Mouse (Mus musculus) heart, postnatal 14 days (tissue): Measurements from ENCODE around the gene Gm5800. TPM values are rescaled to one million over a fixed set of nuclear protein-coding genes. Genes with fewer than 3 reads are reported as not detected.
"Not testable (repeated sequence)": the region's sequence is repeated elsewhere in the genome, so short reads cannot be mapped to it uniquely, and the experiment has no call there.

ENCODE experiments used
- DNase-seq, 2 experiments: peaks; one replicate each; pipeline ENCODE4 v3.0.0; 2021 to 2022
- intact Hi-C: fragments of 180-260 bp; cut with DNase I; formaldehyde crosslinking; loops from one replicate; pipeline ENCODE4 v1.15.1; 2025
- long read RNA-seq, 2 experiments: library from polyadenylated mRNA; stranded (forward); transcript quantifications; one replicate each; pipeline ENCODE4 v2.0.0; 2021
- total RNA-seq, 2 experiments: library from RNA; stranded (reverse); gene quantifications; 2 replicates each; pipeline ENCODE4 v1.2.3; 2021

Gene Gm5800
- not detected for total RNA-seq
- long read RNA-seq, experiment 1 = 0 reads
- long read RNA-seq, experiment 2 = 0 reads

DNA sequence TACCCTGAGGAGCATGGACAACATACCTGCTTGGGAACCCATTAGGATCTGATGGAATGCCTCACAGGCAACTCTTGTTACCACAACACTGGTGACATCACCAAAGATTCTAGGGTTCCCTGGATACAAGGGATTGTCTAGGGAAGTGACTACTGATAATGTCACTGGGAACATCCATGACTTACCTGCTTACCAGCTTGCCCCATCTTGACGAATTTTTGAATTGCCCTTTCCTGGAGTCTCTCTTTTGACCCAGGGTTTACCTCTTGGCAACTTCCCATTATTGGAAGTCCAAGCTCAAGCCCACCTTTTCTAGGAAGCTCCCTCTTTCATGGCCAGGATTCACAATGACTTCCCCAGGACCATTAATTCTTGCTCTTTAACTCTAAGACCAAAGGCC is at the start of gene Gm5800:
Gm5800 (minus strand) TSS at position 101 of the 400 bp plus-strand sequence.
- no peak for DNase-seq
- intact Hi-C loops = no loop called here

DNA sequence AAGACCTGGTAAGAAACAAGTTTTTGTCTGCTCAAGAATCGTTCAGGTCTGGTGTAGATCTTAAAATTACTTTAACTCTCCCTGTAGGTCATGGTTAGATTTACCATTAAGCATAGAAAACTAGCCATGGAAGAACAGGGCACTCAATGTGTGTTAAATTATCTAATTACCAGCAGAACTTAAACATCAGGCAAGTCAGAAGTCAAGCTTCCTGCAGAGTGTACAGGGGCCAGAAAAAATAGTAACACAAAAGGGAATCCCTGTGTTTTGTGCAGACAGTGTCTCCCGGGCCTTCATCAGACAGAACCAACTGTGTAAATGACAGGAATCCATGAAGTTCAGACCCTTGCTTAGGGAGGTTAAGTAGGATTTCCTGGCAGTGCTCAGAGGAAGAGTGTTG is 39.0 kb upstream of the Gm5800 start:
- intact Hi-C loops = no loop called here
- DNase-seq = no peak

DNA sequence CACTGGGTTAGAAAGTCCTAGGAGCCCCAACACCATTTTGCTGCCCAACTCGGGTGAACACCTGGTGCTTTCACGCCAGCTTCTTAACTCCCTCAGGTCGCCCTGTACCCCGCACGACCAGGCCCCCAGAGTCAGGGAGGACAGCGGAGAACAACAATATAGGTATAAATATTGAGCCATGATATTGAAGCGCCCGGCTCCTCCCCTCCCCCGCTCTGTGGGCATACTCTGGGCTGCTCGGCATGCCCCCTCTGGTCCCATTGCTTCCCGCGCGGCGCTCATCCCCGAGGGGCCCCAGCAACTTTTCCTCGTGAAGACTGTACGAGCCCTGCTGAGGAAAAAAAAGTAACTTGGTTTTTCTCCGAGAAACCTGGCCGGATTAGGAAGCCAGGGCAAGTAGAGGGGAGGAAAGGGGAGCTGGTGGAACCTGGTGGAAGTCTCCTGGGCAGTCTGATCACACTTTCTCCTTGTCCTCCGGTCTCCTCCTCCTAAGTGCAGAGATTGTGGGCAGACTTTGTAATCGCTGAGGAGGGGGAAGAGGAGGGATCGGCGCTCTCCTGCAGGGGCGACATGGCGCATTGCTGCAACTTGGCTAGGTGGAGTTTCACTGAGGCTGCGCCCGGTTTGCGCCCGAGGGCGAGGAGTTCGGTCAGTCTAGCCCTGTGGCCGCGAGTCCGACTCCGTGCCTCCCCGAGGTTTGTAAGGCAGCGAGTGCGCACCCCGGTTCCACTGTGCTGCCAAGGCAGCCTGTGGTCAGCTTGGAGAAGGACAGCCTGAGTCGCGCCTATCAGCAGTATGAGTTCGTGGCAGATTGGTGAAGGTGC is 23.6 kb upstream of the Gm5800 start:
- DNase-seq = no peak
- intact Hi-C loops = no loop called here

DNA sequence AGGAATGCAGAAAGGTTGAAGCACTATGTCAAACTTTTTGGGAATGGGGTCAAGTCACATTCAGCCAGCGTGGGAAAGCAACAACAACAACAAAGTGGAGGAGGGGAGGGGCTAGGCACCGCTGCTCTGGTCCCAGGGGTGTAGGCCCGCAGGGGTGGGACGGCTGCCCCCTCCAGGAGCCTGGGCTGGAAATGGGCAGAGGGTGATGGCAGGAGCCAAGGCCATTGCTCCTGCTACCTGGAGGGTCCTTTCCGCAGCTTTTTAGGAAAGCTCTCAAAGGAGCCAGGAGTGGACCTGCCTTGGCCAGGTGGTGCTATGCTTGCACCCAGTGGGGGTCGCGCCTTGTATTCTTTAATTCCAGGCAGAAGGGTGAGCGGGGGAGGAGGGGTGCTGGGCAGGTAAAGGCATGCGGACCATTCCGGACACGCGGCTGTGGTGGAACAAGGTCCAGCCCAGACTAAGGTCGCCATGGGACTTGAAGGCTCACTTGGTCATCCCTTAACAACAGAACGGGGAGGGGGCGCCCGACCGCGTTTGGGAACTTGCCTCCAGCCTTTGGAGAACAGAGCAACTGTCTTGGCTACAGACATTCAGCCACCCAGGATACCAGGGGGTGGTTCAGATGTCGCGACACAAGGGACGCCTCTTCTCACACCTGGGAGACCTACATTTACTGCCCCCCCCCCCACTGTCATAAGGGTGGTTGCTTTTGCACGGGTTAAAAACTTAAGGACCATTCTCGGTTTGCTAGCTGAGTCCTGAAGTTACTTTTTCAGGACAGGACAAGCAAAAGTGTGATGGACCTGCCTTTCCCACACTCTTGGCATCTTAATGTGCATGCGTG is 22.4 kb upstream of the Gm5800 start:
- intact Hi-C loops = no loop called here
- DNase-seq = no peak

DNA sequence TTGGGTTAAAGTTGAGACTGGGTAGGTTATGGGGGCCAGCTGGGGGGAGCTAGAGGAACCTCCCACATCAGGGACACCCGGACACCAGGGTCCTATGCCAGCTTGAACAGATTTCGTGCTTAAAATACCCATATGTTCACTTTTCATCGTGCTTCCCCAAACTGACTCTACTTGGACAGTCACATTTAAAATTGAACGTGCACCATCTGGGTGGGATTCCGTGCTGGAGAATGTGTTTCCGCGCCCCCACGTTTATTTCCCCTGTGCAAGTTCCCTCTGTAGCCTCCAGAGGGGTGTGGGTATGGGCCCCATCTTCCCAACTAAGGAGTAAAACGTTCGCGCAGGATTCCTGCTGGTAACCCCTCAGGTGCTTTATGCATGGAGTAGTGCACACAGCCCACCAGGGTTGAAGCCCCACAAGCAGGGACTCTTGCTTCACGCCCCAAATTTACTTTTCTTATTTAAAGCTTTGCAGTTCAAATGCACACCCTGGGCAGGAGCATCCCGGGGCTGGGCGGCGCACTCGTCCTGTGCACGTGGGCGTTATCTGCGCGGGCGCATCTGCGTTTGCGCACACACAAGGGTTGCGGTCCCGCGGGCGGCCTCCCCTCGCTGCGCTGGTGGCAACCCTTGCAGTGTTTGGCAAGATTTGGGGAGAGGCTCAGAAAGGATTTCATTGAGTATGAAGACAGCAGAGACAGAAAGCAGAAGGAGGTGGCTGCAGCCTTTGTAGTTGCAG is 21.6 kb upstream of the Gm5800 start:
- intact Hi-C loops = no loop called here
- no peak for DNase-seq

DNA sequence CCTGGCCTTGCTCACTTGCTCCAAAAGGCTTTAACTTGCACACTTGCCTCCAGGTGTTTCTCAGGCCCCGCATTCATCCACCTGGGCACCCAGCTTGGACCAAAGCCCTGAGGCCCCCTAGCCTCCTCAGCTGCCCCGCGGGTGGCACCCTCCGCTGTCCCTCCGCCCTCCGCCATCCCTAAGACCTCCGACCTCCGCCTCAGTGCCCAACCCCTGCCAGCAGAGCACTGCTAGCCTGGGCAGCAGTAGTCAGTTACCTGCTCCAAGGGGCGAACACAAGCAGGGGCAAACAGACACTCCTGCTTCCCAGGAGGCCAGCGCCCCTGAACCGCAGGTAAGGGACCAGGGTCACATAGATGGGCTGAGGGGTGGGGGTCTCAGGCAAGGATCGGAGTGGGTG is 21.0 kb upstream of the Gm5800 start:
- no peak for DNase-seq
- intact Hi-C loops = no loop called here

DNA sequence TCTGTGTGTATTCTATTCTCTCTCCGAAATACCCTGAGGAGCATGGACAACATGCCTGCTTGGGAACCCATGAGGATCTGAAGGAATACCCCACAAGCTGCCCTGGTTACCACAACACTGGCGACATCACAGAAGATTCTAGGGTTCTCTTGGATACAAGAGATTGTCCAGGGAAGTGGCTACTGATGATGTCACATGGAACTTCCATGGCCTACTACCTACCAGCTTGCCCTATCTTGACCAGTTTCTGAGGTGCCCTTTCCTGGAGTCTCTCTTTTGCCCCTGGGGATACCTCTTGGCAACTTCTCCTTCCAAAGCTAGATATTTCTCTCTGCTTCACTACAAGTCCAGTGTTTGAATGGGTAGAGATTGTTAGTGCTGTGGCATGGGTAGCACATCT is 21.6 kb downstream of the Gm5800 start, which contains the start of gene Gm17079:
Gm17079 (minus strand) TSS at position 101 of the 400 bp plus-strand sequence.
- intact Hi-C loops, DNase-seq: not testable (repeated sequence)

DNA sequence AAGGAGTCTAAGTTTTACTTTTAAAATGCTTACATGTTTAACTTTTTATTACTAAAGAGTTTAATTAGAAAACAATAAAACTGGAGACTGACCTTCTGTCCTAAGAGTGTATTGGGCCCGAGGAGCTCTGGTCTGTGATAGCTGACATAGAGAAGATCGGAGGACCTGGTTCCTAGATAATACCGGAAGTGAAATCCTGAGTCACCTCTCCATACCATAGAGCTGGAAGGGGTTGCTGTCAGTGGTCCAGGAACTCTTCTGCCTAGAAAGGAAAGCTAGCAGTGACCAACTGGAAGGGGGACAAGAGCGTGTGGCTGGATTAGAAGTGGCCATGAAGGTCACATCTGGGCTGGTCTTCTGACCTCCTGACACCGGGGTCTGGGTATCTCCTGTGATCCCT is 39.7 kb downstream of the Gm5800 start:
- intact Hi-C loops = no loop called here
- DNase-seq = no peak

Other genes with a start within 250 kb of the Gm5800 start
- gene Gm5622, start 164.4 kb downstream of the Gm5800 start, total RNA-seq = not detected
- gene Gm17175, start 143.1 kb downstream of the Gm5800 start, total RNA-seq = not detected
- gene Gm17174, start 125.0 kb downstream of the Gm5800 start, total RNA-seq = not detected
- gene Gm17078, start 105.9 kb downstream of the Gm5800 start, total RNA-seq = not detected
- gene Gm4181, start 81.5 kb downstream of the Gm5800 start, total RNA-seq = not detected
- not detected for gene Gm17079, start 21.7 kb downstream of the Gm5800 start, total RNA-seq
- gene Ang4, start 56.4 kb upstream of the Gm5800 start, total RNA-seq = not detected
- not detected for gene AY358078, start 82.9 kb upstream of the Gm5800 start, total RNA-seq
- gene Ear6, start 136.5 kb upstream of the Gm5800 start, total RNA-seq = not detected
- 10 to 100 TPM; 18.6 to 30.2 TPM for gene Mettl17, start 167.7 kb upstream of the Gm5800 start, total RNA-seq
- under 1 TPM; 0.29 to 0.44 TPM for gene Slc39a2, start 175.7 kb upstream of the Gm5800 start, total RNA-seq
- 1,000 to 10,000 TPM in 1 of 2 experiments, 100 to 1,000 TPM in 1; 982 to 1,030 TPM for gene Ndrg2, start 197.0 kb upstream of the Gm5800 start, total RNA-seq
- not detected for gene Tppp2, start 201.2 kb upstream of the Gm5800 start, total RNA-seq
- gene Rnase13, start 205.6 kb upstream of the Gm5800 start, total RNA-seq = not detected